Mouse (Mus musculus): ENCODE measurements around the gene Vmn1r210. TPM values are rescaled to one million over a fixed set of nuclear protein-coding genes. Genes with fewer than 3 reads are reported as not detected.
"Not testable (repeated sequence)": the region's sequence is repeated elsewhere in the genome, so short reads cannot be mapped to it uniquely, and the experiment has no call there.

Gene Vmn1r210
- polyA plus RNA-seq, 1 experiment from 2014 or later, result not detected

- H3K4me1 ChIP-seq (ENCODE audit: insufficient read depth); DNase-seq; H3K9ac ChIP-seq; ATAC-seq (ENCODE audit: insufficient read depth); H3K27me3 ChIP-seq (ENCODE audit: insufficient read depth, low read length); H3K4me2 ChIP-seq; H3K27ac ChIP-seq (ENCODE audit: low read depth); H3K9me3 ChIP-seq (ENCODE audit: low read depth, low read length); H3K36me3 ChIP-seq (ENCODE audit: insufficient read depth); H3K4me3 ChIP-seq (ENCODE audit: low read depth, low read length): not testable (repeated sequence)
- no CpG with 5 or more reads among the region's 7 CpGs for WGBS
These were observed 53.8 kb downstream of the Vmn1r210 start, which contains the start of gene Vmn1r208 for GRCm38 (mm10) chr13:22777300-22777699. Gene Vmn1r208 (minus strand): TSS chr13:22777400.

Other genes with a start within 250 kb of the Vmn1r210 start
- gene Vmn1r205, start 238.3 kb downstream of the Vmn1r210 start, polyA plus RNA-seq (2014; fragmentation: Nextera tagmentation; extraction: Ambion mirVana), result not detected in 2 replicates
- not detected in 2 replicates for gene Vmn1r206, start 207.1 kb downstream of the Vmn1r210 start, polyA plus RNA-seq (2014; fragmentation: Nextera tagmentation; extraction: Ambion mirVana)
- not detected in 2 replicates for gene Vmn1r207-ps, start 101.7 kb downstream of the Vmn1r210 start, polyA plus RNA-seq (2014; fragmentation: Nextera tagmentation; extraction: Ambion mirVana)
- not detected in 2 replicates for gene Vmn1r208, start 53.9 kb downstream of the Vmn1r210 start, polyA plus RNA-seq (2014; fragmentation: Nextera tagmentation; extraction: Ambion mirVana)
- gene Vmn1r209, start 21.7 kb downstream of the Vmn1r210 start, polyA plus RNA-seq (2014; fragmentation: Nextera tagmentation; extraction: Ambion mirVana), result not detected in 2 replicates
- not detected in 2 replicates for gene Vmn1r211, start 26.2 kb upstream of the Vmn1r210 start, polyA plus RNA-seq (2014; fragmentation: Nextera tagmentation; extraction: Ambion mirVana)
- not detected in 2 replicates for gene Vmn1r212, start 52.9 kb upstream of the Vmn1r210 start, polyA plus RNA-seq (2014; fragmentation: Nextera tagmentation; extraction: Ambion mirVana)
- not detected in 2 replicates for gene Vmn1r213, start 176.3 kb upstream of the Vmn1r210 start, polyA plus RNA-seq (2014; fragmentation: Nextera tagmentation; extraction: Ambion mirVana)
- gene Vmn1r214, start 199.1 kb upstream of the Vmn1r210 start, polyA plus RNA-seq (2014; fragmentation: Nextera tagmentation; extraction: Ambion mirVana), result not detected in 2 replicates
- not detected in 2 replicates for gene Vmn1r215, start 236.7 kb upstream of the Vmn1r210 start, polyA plus RNA-seq (2014; fragmentation: Nextera tagmentation; extraction: Ambion mirVana)